Mouse (Mus musculus): Measurements from ENCODE around the gene Ripor2. TPM values are rescaled to one million over a fixed set of nuclear protein-coding genes. Genes with fewer than 3 reads are reported as not detected.

Gene Ripor2
- 1.1 and 1.5 TPM in 2 replicates for polyA plus RNA-seq (2011; ENCODE audit: insufficient read depth, insufficient read length, low read depth, missing spikeins)

DNA sequence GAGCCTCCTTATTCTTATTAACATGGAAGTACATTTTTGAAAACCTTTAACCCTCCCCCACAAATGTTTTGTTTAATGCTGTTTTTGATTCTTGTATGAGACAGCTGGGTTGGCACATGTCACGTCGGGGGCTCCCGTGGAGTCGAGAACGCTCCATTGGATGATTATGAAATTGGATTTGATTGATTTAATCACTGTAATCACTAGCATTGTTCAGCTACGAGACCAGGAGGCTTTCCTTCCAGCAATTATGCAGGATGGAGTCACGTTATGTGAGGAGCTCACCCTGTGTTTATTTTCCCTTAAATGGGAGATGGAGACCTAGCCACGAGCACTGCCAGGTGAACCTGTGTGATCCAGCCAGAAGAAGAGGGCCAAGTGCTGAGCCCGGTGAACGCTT, at the start of gene Ripor2:
Gene Ripor2, plus strand, starts transcription at position 357 of the 400 bp plus-strand sequence.
- Histone ChIP-seq H3K9ac (ENCODE audit: low read depth, poor library complexity, severe bottlenecking) (no peak within 1 kb of the TSS), H3K27me3 (ENCODE audit: control insufficient read depth, insufficient read depth, low read length, poor library complexity, severe bottlenecking) (no peaks in the 10 kb centered on the region)
- TF ChIP-seq POLR2A (IDR thresholded peaks at IDR 0.05; ENCODE audit: insufficient read depth, low read length) (no peak), EP300 (IDR thresholded peaks at IDR 0.05; ENCODE audit: insufficient read depth, low read depth, low read length) (no peak), CTCF (IDR thresholded peaks at IDR 0.05; ENCODE audit: low read depth, low read length) (no peak)

DNA sequence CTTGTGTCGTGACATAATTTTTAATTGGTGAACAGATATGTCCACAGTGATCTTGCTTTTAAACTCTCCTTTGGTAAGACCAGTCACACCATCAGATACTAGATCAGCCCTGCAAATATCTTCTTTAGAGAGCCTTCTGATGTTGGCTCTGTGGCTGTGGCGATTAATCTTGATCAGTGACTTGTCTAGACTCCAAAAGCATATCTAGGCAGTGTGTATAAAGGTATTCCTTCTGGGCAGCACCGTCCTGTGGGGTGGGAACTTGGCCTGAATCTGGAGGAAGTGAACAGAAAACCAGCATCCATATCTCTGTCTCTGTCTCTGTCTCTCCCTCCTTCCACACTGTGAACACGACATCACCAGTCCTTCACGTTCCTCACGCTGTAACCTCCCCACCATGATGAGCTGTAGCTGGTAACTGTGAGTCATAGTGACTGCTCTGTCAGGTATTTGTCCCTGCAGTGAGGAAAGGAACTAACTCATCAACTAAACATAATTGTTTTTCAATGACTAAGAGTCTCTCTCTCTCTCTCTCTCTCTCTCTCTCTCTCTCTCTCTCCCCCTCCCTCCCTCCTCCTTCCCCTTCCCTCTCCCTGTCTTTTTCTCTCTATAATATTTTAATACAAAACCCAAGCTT, 45.3 kb upstream of the Ripor2 start:
- H3K27me3 ChIP-seq (ENCODE audit: control insufficient read depth, insufficient read depth, low read length, poor library complexity, severe bottlenecking), result no peaks in the 10 kb centered on the region
- H3K9me3 ChIP-seq (replicated peaks; ENCODE audit: control insufficient read depth, insufficient read depth, low read length, poor library complexity, severe bottlenecking), result no peaks in the 10 kb centered on the region
- no peak overlapping the region for H3K9ac ChIP-seq (ENCODE audit: low read depth, poor library complexity, severe bottlenecking)
- H3K4me3 ChIP-seq (ENCODE audit: low read depth, low read length), result no peak overlapping the region
- no peaks in the 10 kb centered on the region for H3K4me1 ChIP-seq (ENCODE audit: control insufficient read depth, insufficient read depth, low read length)
- TF ChIP-seq POLR2A (IDR thresholded peaks at IDR 0.05; ENCODE audit: insufficient read depth, low read length) (no peak), CTCF (IDR thresholded peaks at IDR 0.05; ENCODE audit: low read depth, low read length) (no peak), EP300 (IDR thresholded peaks at IDR 0.05; ENCODE audit: insufficient read depth, low read depth, low read length) (no peak)
- no peaks in the 10 kb centered on the region for H3K36me3 ChIP-seq (ENCODE audit: control insufficient read depth, insufficient read depth, low read length, poor library complexity, severe bottlenecking)
- no peak overlapping the region for H3K27ac ChIP-seq (ENCODE audit: insufficient read depth, low read length)

More for the DNA sequence above, at the start of gene Ripor2:
- Histone ChIP-seq H3K4me1 (ENCODE audit: control insufficient read depth, insufficient read depth, low read length) (no peaks in the 10 kb centered on the region), H3K9me3 (replicated peaks; ENCODE audit: control insufficient read depth, insufficient read depth, low read length, poor library complexity, severe bottlenecking) (no peaks in the 10 kb centered on the region), H3K36me3 (ENCODE audit: control insufficient read depth, insufficient read depth, low read length, poor library complexity, severe bottlenecking) (no peaks in the 10 kb centered on the region), H3K4me3 (ENCODE audit: low read depth, low read length) (no peak within 1 kb of the TSS), H3K27ac (ENCODE audit: insufficient read depth, low read length) (no peak within 1 kb of the TSS)

DNA sequence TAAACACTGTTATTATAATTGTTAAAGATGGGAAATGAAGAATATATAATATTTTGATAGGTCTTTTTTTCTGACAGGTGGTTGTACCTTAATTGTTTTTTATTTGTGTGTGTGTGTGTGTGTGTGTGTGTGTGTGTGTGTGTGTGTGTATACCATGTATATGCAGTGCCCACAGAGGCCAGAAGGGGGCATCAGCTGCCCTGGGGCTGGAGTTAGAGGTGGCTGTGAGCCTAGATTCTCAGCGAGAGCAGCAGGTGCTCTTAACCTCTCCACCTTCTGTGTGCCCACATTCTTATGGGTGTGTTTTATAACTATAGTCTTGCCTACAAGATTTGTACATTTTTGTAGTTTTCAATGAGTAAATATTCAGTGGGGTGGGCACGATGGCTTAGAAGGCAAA, 44.0 kb upstream of the Ripor2 start:
- TF ChIP-seq EP300 (IDR thresholded peaks at IDR 0.05; ENCODE audit: insufficient read depth, low read depth, low read length) (no peak), POLR2A (IDR thresholded peaks at IDR 0.05; ENCODE audit: insufficient read depth, low read length) (no peak), CTCF (IDR thresholded peaks at IDR 0.05; ENCODE audit: low read depth, low read length) (no peak)
- Histone ChIP-seq H3K4me1 (ENCODE audit: control insufficient read depth, insufficient read depth, low read length) (no peaks in the 10 kb centered on the region), H3K27me3 (ENCODE audit: control insufficient read depth, insufficient read depth, low read length, poor library complexity, severe bottlenecking) (no peaks in the 10 kb centered on the region), H3K9ac (ENCODE audit: low read depth, poor library complexity, severe bottlenecking) (no peak overlapping the region), H3K36me3 (ENCODE audit: control insufficient read depth, insufficient read depth, low read length, poor library complexity, severe bottlenecking) (no peaks in the 10 kb centered on the region), H3K4me3 (ENCODE audit: low read depth, low read length) (no peak overlapping the region), H3K9me3 (replicated peaks; ENCODE audit: control insufficient read depth, insufficient read depth, low read length, poor library complexity, severe bottlenecking) (no peaks in the 10 kb centered on the region), H3K27ac (ENCODE audit: insufficient read depth, low read length) (no peak overlapping the region)

DNA sequence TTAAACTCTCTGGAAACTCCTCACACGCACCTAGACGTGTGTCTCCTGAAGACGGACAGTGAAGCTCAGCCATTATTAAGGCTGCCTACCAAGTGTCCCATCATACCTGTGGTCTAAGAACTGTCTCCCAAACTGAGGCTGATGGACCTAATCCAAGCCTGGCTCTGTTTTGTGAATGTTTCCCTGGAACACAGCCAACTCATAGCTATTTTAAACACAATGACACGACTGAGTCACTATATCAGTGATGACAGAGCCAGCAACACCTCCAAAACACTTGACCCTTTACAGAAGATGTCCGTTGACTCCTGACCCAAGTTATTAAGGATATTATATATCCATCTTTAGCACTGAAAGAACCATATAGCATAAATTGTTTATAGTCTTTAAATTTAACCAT, 43.0 kb upstream of the Ripor2 start:
- no peak overlapping the region for H3K27ac ChIP-seq (ENCODE audit: insufficient read depth, low read length)
- H3K4me3 ChIP-seq (ENCODE audit: low read depth, low read length), result no peak overlapping the region
- H3K27me3 ChIP-seq (ENCODE audit: control insufficient read depth, insufficient read depth, low read length, poor library complexity, severe bottlenecking), result no peaks in the 10 kb centered on the region
- H3K4me1 ChIP-seq (ENCODE audit: control insufficient read depth, insufficient read depth, low read length), result no peaks in the 10 kb centered on the region
- H3K36me3 ChIP-seq (ENCODE audit: control insufficient read depth, insufficient read depth, low read length, poor library complexity, severe bottlenecking), result no peaks in the 10 kb centered on the region
- TF ChIP-seq EP300 (IDR thresholded peaks at IDR 0.05; ENCODE audit: insufficient read depth, low read depth, low read length) (no peak), POLR2A (IDR thresholded peaks at IDR 0.05; ENCODE audit: insufficient read depth, low read length) (no peak)
- H3K9ac ChIP-seq (ENCODE audit: low read depth, poor library complexity, severe bottlenecking), result no peak overlapping the region
- no peaks in the 10 kb centered on the region for H3K9me3 ChIP-seq (replicated peaks; ENCODE audit: control insufficient read depth, insufficient read depth, low read length, poor library complexity, severe bottlenecking)

DNA sequence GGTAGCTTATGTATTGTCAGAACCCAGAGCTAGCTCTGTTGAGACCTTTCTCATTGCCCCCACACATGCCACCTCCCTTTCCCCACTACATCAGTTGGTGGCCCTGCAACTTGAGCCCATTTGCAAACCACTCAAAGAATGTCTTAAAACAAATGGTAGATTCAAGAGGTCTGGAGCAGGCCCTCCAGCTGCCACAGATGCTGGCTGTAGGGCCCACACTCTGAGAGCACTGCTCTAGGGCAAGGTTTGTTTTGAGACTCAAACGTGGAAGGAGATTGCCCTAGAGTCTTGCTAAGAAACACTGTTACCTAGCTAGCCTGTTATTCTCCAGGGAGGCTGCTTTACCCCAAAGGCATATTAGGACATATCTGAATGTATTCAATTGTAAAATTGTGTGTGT, 36.3 kb upstream of the Ripor2 start:
- Histone ChIP-seq H3K9ac (ENCODE audit: low read depth, poor library complexity, severe bottlenecking) (no peak overlapping the region), H3K27ac (ENCODE audit: insufficient read depth, low read length) (no peak overlapping the region), H3K4me3 (ENCODE audit: low read depth, low read length) (no peak overlapping the region), H3K27me3 (ENCODE audit: control insufficient read depth, insufficient read depth, low read length, poor library complexity, severe bottlenecking) (no peaks in the 10 kb centered on the region), H3K9me3 (replicated peaks; ENCODE audit: control insufficient read depth, insufficient read depth, low read length, poor library complexity, severe bottlenecking) (no peaks in the 10 kb centered on the region), H3K36me3 (ENCODE audit: control insufficient read depth, insufficient read depth, low read length, poor library complexity, severe bottlenecking) (no peaks in the 10 kb centered on the region), H3K4me1 (ENCODE audit: control insufficient read depth, insufficient read depth, low read length) (peaks cover 3% of the 10 kb centered on the region)
- no peak for TF ChIP-seq CTCF (IDR thresholded peaks at IDR 0.05; ENCODE audit: low read depth, low read length)

DNA sequence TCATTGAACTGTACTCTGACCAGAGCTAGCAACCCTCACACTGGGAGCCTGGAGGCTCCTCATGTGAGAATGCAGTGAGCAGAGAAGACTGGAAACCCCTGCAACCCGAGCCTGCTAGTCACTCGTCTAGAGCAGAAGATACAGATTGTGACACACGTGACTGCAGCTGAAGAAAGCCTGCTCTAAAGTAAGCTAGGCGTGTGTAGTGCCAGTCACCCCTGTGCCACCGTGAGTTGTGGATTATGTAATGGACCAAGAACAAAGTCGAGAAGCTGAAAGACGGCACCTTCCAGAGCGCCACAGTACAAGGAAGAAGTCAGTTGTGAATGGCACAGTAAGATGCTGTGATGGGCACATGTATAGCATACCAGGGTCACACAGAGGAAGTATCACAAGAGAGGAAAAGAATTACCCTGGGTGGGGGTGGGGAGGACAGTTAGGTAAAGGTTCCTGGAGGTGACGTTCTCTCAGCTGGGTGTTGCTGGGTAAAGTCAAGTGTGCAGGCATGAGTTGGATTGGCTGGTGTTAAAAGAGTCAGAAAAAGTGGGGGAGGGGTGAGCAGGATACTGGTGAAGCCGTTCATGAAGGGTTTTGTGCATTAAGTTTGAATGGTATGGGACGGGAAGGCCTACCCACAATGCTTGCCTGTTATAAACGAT, 35.1 kb upstream of the Ripor2 start:
- Histone ChIP-seq H3K9me3 (replicated peaks; ENCODE audit: control insufficient read depth, insufficient read depth, low read length, poor library complexity, severe bottlenecking) (no peaks in the 10 kb centered on the region), H3K4me3 (ENCODE audit: low read depth, low read length) (no peak overlapping the region), H3K9ac (ENCODE audit: low read depth, poor library complexity, severe bottlenecking) (no peak overlapping the region), H3K4me1 (ENCODE audit: control insufficient read depth, insufficient read depth, low read length) (peaks cover 3% of the 10 kb centered on the region), H3K27me3 (ENCODE audit: control insufficient read depth, insufficient read depth, low read length, poor library complexity, severe bottlenecking) (no peaks in the 10 kb centered on the region), H3K36me3 (ENCODE audit: control insufficient read depth, insufficient read depth, low read length, poor library complexity, severe bottlenecking) (no peaks in the 10 kb centered on the region), H3K27ac (ENCODE audit: insufficient read depth, low read length) (no peak overlapping the region)
- TF ChIP-seq EP300 (IDR thresholded peaks at IDR 0.05; ENCODE audit: insufficient read depth, low read depth, low read length), result no peak
- no peak for TF ChIP-seq CTCF (IDR thresholded peaks at IDR 0.05; ENCODE audit: low read depth, low read length)
- TF ChIP-seq POLR2A (IDR thresholded peaks at IDR 0.05; ENCODE audit: insufficient read depth, low read length), result no peak

All from ES-Bruce4 (cell line).